Mouse (Mus musculus): Measurements from ENCODE around the gene Arhgef25.
"Not testable (repeated sequence)": the region's sequence is repeated elsewhere in the genome, so short reads cannot be mapped to it uniquely, and the experiment has no call there.

Arhgef25 gene

DNA sequence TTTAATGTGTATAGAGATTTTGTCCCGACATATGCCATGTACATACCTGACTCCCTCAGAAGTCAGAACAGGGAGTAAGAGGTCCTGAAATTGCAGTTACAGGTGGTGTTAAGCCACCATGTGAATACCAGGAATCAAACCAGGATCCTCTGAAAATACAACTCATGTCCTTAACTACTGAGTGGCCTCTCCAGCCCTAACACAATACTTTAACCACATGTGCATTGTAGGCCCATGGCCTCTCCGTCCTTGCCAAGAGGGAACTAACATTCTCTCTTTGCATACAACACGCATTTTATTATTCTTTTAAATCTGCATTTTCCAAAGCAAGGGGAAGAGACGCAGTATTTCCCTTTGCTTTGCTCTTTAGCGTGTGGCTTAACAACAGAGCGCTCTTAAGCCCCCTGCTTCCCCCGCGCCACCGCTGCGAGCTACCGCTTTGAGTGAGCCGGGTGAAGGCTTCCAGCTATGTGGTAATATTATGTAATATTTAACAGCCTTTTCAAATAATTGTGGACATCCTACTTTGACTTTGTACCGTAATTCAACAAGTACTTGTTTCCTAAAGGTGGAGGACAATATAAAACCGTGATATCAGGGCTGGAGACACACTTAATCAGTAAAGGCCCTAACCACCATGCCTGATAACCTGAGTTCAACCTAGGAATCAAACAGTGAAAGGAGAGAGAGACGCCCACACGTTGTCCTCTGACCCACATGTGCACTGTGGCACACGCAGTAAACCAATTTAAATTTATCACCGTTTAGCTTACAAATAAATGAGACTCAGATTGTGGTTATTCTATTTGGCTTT lies 51.3 kb downstream of the Arhgef25 start:
- no peak for DNase-seq (ENCODE audit: low spot score)

DNA sequence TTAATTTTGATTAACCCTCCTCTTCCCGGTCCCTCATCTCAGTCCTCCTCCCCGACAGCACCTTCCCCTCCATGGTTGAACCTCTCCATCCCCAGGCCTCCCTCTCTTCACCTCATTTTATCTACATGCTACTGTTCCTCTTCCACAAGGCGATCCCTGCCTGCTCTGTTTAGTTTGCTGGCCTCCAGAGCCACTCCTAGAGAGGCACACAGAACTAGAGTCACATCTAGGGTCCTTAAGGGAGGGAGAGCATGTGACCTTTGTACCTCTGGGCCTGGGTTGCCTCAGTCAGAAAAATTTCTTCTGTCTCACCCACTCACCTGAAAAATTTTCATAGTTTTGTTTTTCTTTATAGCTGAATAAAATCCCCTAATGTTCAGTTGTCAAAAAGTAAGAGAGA lies 52.0 kb downstream of the Arhgef25 start:
- DNase-seq (ENCODE audit: low spot score) = no peak

DNA sequence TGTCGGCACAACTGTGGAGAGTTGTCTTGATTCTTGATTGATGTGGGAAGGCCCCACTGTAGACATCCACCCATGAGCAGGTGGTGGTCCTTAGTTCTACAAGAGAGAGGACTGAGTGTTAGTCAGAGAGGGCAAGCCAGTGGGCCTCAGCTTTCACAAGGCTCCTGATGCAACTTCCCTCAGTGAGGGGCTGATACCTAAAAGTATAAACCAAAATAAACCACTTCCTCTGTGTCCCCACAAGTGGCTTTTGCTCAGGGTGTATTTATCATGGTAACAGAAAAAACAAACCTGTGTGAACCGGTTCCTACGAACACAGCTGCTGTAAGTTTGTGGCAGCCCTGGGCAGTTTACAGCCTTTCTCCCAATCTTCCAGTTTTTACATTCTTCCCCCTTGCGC lies 53.4 kb downstream of the Arhgef25 start:
- no peak for DNase-seq (ENCODE audit: low spot score)

DNA sequence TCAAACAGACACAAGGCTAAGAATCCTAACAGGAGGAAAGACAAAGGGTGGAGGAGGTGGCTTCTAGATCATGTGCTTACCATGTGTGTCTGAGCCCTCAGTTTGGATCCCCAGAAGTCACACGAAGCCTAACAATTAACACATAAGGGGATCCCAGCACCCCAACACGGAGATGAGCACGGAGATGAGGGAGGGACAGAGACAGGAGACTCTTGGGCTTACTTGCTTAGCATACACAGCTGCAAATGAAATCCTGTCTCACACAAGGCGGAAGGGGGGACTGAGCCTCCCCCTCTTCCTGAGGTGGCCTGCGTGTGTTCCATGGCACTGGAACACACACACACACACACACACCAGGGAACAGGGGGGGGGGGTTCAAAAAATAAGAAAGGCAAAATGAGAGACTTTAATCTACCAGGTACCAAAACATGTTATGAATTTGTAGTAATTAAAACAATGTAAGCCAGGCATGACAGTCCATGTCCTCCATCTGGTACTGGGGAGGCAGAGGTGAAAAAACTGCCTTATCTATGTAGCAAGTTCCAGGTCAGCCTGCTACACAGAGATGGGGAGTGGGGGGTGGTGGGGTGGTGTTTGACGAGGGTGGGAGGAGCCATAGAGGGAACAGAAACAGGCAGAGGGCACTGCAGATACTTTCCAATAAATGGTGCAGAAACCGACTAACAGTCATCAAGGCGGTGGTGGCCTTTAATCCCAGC lies 54.6 kb downstream of the Arhgef25 start:
- no peak for DNase-seq (ENCODE audit: low spot score)

DNA sequence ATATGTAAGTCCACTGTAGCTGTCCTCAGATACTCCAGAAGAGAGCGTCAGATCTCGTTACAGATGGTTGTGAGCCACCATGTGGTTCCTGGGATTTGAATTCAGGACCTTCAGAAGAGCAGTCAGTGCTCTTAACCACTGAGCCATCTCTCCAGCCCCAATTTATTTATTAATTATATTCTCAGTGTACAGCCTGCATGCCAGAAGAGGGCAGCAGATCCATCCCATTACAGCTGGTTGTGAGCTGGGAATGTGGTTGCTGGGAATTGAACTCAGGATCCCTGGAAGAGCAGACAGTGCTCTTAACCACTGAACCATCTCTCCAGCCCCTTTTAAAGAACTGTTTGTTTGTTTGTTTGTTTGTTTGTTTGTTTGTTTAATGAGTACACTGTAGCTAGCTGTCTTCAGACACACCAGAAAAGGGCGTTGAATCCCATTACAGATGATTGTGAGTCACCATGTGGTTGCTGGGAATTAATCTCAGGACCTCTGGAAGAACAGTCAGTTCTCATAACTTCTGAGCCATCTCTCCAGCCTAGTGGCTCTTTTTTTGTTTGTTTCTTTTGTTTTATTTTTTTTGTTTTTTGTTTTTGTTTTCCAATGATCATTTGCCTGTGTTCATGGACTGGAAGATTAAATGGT lies 55.4 kb downstream of the Arhgef25 start:
- not testable (repeated sequence) for DNase-seq (ENCODE audit: low spot score)

Data from left cerebral cortex, adult 11 months (tissue).